Mouse (Mus musculus): ENCODE measurements at regions not wholly inside any gene's neighbourhood (a gene's known extent, or its start where the extent isn't known, plus 50 kb on each side); places are given as distances from the start of the nearest gene placed in this dataset.

- TF ChIP-seq EP300 (IDR thresholded peaks at IDR 0.05; ENCODE audit: low read depth in 1 of 2, low read length in 2 of 2), result no peak
- no peak for TF ChIP-seq USF1 (IDR thresholded peaks at IDR 0.05; ENCODE audit: low read depth, low read length)
- no peak for TF ChIP-seq ELF1 (IDR thresholded peaks at IDR 0.05; ENCODE audit: low read depth, low read length)
- TF ChIP-seq CTCF (IDR thresholded peaks at IDR 0.05 in 2 of 3, conservative IDR thresholded peaks at IDR 0.05 in 1 of 3; ENCODE audit: control insufficient read depth in 1 of 3, insufficient read depth in 1 of 3, low read depth in 2 of 3, low read length in 3 of 3, poor library complexity in 1 of 3, severe bottlenecking in 1 of 3), result no peak
- TF ChIP-seq MAX (IDR thresholded peaks at IDR 0.05; ENCODE audit: low read length), result no peak
- TF ChIP-seq CHD2 (IDR thresholded peaks at IDR 0.05; ENCODE audit: low read length), result no peak
Measured at GRCm38 (mm10) chr15:56970140-56970539, 507.3 kb downstream of the Slc22a22 start.
